Mouse (Mus musculus): ENCODE results near the gene Adam11. TPM values are rescaled to one million over a fixed set of nuclear protein-coding genes. Genes with fewer than 3 reads are reported as not detected.

Adam11 gene
- polyA plus RNA-seq, 2 experiments = 0.06 to 0.30 TPM

GRCm38 (mm10) chr11:102738046-102738445 lies 23.2 kb upstream of the Adam11 start:
- Histone ChIP-seq H3K4me2 (ENCODE audit: low read depth) (no peak overlapping the region), H3K9ac (replicated peaks) (no peak overlapping the region), H3K27ac (no peak overlapping the region), H3K27me3 (ENCODE audit: control insufficient read depth, insufficient read depth, low read length) (no peaks in the 10 kb centered on the region), H3K36me3 (replicated peaks; ENCODE audit: control insufficient read depth, insufficient read depth, low read depth) (no peaks in the 10 kb centered on the region), H3K9me3 (ENCODE audit: control insufficient read depth, low read length) (no peaks in the 10 kb centered on the region), H3K4me3 (ENCODE audit: insufficient read depth in 1 of 2, low read depth in 2 of 2, low read length in 2 of 2) (no peak overlapping the region), H3K4me1 (replicated peaks; ENCODE audit: control insufficient read depth in 2 of 2, insufficient read depth in 2 of 2, low read length in 1 of 2) (peaks cover 0 to 3% of the 10 kb centered on the region in 2 experiments; a peak in 1 of 4 replicates)
- TF ChIP-seq CTCF (IDR thresholded peaks at IDR 0.05; ENCODE audit: low read depth) = no peak
- no peak for TF ChIP-seq EP300 (IDR thresholded peaks at IDR 0.05; ENCODE audit: low read depth)
- DNase-seq (ENCODE audit: low read depth in 3 of 3, low spot score in 3 of 3) = no peak
- no peak for ATAC-seq (ENCODE audit: insufficient read depth)
- 66% methylated on average over 3 of the region's 3 CpGs for WGBS (ENCODE audit: insufficient replicate concordance)

DNA sequence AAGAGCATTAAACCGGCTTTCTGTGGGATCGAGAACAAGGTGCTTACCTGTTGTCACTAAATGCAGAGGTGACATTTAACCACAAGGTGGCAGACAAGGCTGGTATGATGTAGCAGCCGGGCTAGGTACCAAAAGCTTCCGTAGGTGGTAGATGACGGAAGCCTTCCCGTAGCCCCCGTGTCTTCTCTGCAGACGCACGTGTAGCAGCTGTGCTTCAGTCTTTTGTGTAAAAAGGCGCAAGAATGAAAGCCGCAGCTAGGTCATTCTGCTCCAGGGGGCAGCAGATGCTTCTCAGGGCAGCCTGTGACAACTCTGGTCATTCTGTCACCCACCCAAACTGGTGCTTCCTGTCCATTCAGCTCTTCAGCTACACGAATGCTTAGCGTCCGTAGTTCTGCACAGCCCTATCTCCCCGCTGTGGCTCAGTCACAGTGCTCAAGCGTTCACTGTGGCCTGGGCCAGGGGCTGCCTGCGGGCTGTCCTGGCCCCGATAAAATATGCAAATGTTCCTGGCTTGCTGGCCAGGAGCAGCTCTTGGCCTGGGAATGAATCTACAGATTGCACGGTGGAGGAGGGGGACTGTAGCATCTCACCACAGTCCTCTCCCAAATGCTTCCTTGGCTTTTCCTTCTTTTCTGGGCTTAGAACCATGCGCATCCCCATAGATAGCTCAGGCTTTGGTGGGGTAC lies 21.8 kb upstream of the Adam11 start:
- Histone ChIP-seq H3K27ac (no peak overlapping the region), H3K4me2 (ENCODE audit: low read depth) (peak overlapping the region; percentile 13; the same call in 1 of the 2 replicates), H3K4me3 (ENCODE audit: insufficient read depth in 1 of 2, low read depth in 2 of 2, low read length in 2 of 2) (no peak overlapping the region; a peak in 1 of 4 replicates), H3K4me1 (replicated peaks; ENCODE audit: control insufficient read depth in 2 of 2, insufficient read depth in 2 of 2, low read length in 1 of 2) (peaks cover 0 to 3% of the 10 kb centered on the region in 2 experiments; a peak in 1 of 4 replicates), H3K9ac (replicated peaks) (no peak overlapping the region), H3K27me3 (ENCODE audit: control insufficient read depth, insufficient read depth, low read length) (no peaks in the 10 kb centered on the region), H3K9me3 (ENCODE audit: control insufficient read depth, low read length) (no peaks in the 10 kb centered on the region), H3K36me3 (replicated peaks; ENCODE audit: control insufficient read depth, insufficient read depth, low read depth) (no peaks in the 10 kb centered on the region)
- peak; percentile 10 to 19 (median 19) for DNase-seq (ENCODE audit: low read depth in 3 of 3, low spot score in 3 of 3)
- 7% methylated on average over 20 of the region's 20 CpGs for WGBS (ENCODE audit: insufficient replicate concordance)
- peak; percentile 71 for TF ChIP-seq CTCF (IDR thresholded peaks at IDR 0.05; ENCODE audit: low read depth)
- no peak for TF ChIP-seq EP300 (IDR thresholded peaks at IDR 0.05; ENCODE audit: low read depth)
- no peak for ATAC-seq (ENCODE audit: insufficient read depth)

GRCm38 (mm10) chr11:102740634-102741033 lies 20.6 kb upstream of the Adam11 start:
- no peak overlapping the region for H3K9ac ChIP-seq (replicated peaks)
- ATAC-seq (ENCODE audit: insufficient read depth) = no peak
- 63% methylated on average over 11 of the region's 11 CpGs for WGBS (ENCODE audit: insufficient replicate concordance)
- no peak overlapping the region for H3K4me2 ChIP-seq (ENCODE audit: low read depth)
- H3K4me3 ChIP-seq (ENCODE audit: insufficient read depth in 1 of 2, low read depth in 2 of 2, low read length in 2 of 2) = no peak overlapping the region
- no peak for DNase-seq (ENCODE audit: low read depth in 3 of 3, low spot score in 3 of 3)
- no peaks in the 10 kb centered on the region for H3K36me3 ChIP-seq (replicated peaks; ENCODE audit: control insufficient read depth, insufficient read depth, low read depth)
- no peak overlapping the region for H3K27ac ChIP-seq
- no peaks in the 10 kb centered on the region for H3K9me3 ChIP-seq (ENCODE audit: control insufficient read depth, low read length)
- TF ChIP-seq CTCF (IDR thresholded peaks at IDR 0.05; ENCODE audit: low read depth) = no peak
- TF ChIP-seq EP300 (IDR thresholded peaks at IDR 0.05; ENCODE audit: low read depth) = no peak
- peaks cover 0 to 3% of the 10 kb centered on the region in 2 experiments; a peak in 1 of 4 replicates for H3K4me1 ChIP-seq (replicated peaks; ENCODE audit: control insufficient read depth in 2 of 2, insufficient read depth in 2 of 2, low read length in 1 of 2)
- no peaks in the 10 kb centered on the region for H3K27me3 ChIP-seq (ENCODE audit: control insufficient read depth, insufficient read depth, low read length)

- Histone ChIP-seq H3K4me1 (replicated peaks; ENCODE audit: control insufficient read depth in 2 of 2, insufficient read depth in 2 of 2, low read length in 1 of 2) (peaks cover 0 to 3% of the 10 kb centered on the region in 2 experiments; a peak in 1 of 4 replicates), H3K27me3 (ENCODE audit: control insufficient read depth, insufficient read depth, low read length) (no peaks in the 10 kb centered on the region), H3K9me3 (ENCODE audit: control insufficient read depth, low read length) (no peaks in the 10 kb centered on the region), H3K4me3 (ENCODE audit: insufficient read depth in 1 of 2, low read depth in 2 of 2, low read length in 2 of 2) (no peak overlapping the region), H3K27ac (no peak overlapping the region), H3K9ac (replicated peaks) (no peak overlapping the region), H3K4me2 (ENCODE audit: low read depth) (no peak overlapping the region), H3K36me3 (replicated peaks; ENCODE audit: control insufficient read depth, insufficient read depth, low read depth) (no peaks in the 10 kb centered on the region)
- DNase-seq (ENCODE audit: low read depth in 3 of 3, low spot score in 3 of 3) (no peak), ATAC-seq (ENCODE audit: insufficient read depth) (no peak)
- 23% methylated on average over 22 of the region's 22 CpGs for WGBS (ENCODE audit: insufficient replicate concordance)
- no peak for TF ChIP-seq CTCF (IDR thresholded peaks at IDR 0.05; ENCODE audit: low read depth)
- no peak for TF ChIP-seq EP300 (IDR thresholded peaks at IDR 0.05; ENCODE audit: low read depth)
Measured at GRCm38 (mm10) chr11:102741129-102741950, 19.9 kb upstream of the Adam11 start.

DNA sequence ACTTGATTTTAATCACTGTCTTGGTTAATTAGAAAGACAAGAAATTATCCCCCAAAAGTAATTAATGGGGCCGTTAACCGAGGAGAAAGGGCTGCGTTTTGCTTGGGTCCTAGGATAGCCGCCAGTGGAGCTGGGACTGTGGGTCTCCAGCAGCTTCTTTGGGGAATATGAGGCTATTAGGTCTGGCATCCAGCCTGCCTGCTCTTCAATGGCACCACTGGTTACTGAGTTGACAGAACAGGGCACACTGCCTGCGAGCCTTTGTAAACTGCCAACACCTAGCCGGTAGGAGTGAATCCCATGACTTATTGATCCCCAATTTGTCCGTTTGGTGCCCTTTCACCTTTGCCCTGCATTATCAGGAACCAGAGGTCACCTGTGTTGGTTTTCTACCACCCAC lies 19.2 kb upstream of the Adam11 start:
- DNase-seq (ENCODE audit: low read depth in 3 of 3, low spot score in 3 of 3) (no peak), ATAC-seq (ENCODE audit: insufficient read depth) (no peak)

More for the DNA sequence above, 19.2 kb upstream of the Adam11 start:
- H3K4me3 ChIP-seq (ENCODE audit: insufficient read depth in 1 of 2, low read depth in 2 of 2, low read length in 2 of 2) = no peak overlapping the region
- TF ChIP-seq CTCF (IDR thresholded peaks at IDR 0.05; ENCODE audit: low read depth) = no peak
- TF ChIP-seq EP300 (IDR thresholded peaks at IDR 0.05; ENCODE audit: low read depth) = no peak
- peaks cover 0 to 3% of the 10 kb centered on the region in 2 experiments; a peak in 1 of 4 replicates for H3K4me1 ChIP-seq (replicated peaks; ENCODE audit: control insufficient read depth in 2 of 2, insufficient read depth in 2 of 2, low read length in 1 of 2)
- no peak overlapping the region for H3K4me2 ChIP-seq (ENCODE audit: low read depth)
- no peak overlapping the region for H3K27ac ChIP-seq
- no peaks in the 10 kb centered on the region for H3K36me3 ChIP-seq (replicated peaks; ENCODE audit: control insufficient read depth, insufficient read depth, low read depth)
- no peaks in the 10 kb centered on the region for H3K27me3 ChIP-seq (ENCODE audit: control insufficient read depth, insufficient read depth, low read length)
- H3K9ac ChIP-seq (replicated peaks) = no peak overlapping the region
- no peaks in the 10 kb centered on the region for H3K9me3 ChIP-seq (ENCODE audit: control insufficient read depth, low read length)
- WGBS (ENCODE audit: insufficient replicate concordance) = 59% methylated on average over 7 of the region's 7 CpGs
